Mouse (Mus musculus): ENCODE measurements around the gene Gm36210. TPM values are rescaled to one million over a fixed set of nuclear protein-coding genes. Genes with fewer than 3 reads are reported as not detected.

The Gm36210 gene
- not detected in 2 replicates for polyA plus RNA-seq (2012; ENCODE audit: insufficient read depth, insufficient read length, missing spikeins)

- no peak within 1 kb of the TSS for H3K27ac ChIP-seq (replicated peaks; ENCODE audit: low read depth, low read length)
- H3K4me1 ChIP-seq (ENCODE audit: control insufficient read depth, insufficient read depth, insufficient read length, low read length), result no peaks in the 10 kb centered on the region
- H3K4me3 ChIP-seq (ENCODE audit: insufficient read depth, low read depth, low read length), result no peak within 1 kb of the TSS
Observed at GRCm38 (mm10) chr7:4906466-4906950, at the start of gene Gm36210. TSS of gene Gm36210 (minus strand) at chr7:4906516.

- Histone ChIP-seq H3K27ac (replicated peaks; ENCODE audit: low read depth, low read length) (no peak overlapping the region), H3K4me3 (ENCODE audit: insufficient read depth, low read depth, low read length) (no peak overlapping the region), H3K4me1 (ENCODE audit: control insufficient read depth, insufficient read depth, insufficient read length, low read length) (peaks cover 3% of the 10 kb centered on the region; the same call in 1 of the 2 replicates)
Observed at GRCm38 (mm10) chr7:4953815-4954445, 47.6 kb upstream of the Gm36210 start.

- H3K4me1 ChIP-seq (ENCODE audit: control insufficient read depth, insufficient read depth, insufficient read length, low read length), result peaks cover 3% of the 10 kb centered on the region; the same call in 1 of the 2 replicates
- no peak overlapping the region for H3K27ac ChIP-seq (replicated peaks; ENCODE audit: low read depth, low read length)
- no peak overlapping the region for H3K4me3 ChIP-seq (ENCODE audit: insufficient read depth, low read depth, low read length)
Observed at GRCm38 (mm10) chr7:4950561-4951342, 44.4 kb upstream of the Gm36210 start.

GRCm38 (mm10) chr7:4948386-4948785 is 42.1 kb upstream of the Gm36210 start:
- H3K4me3 ChIP-seq (ENCODE audit: insufficient read depth, low read depth, low read length), result no peak overlapping the region
- peaks cover 3% of the 10 kb centered on the region; the same call in 1 of the 2 replicates for H3K4me1 ChIP-seq (ENCODE audit: control insufficient read depth, insufficient read depth, insufficient read length, low read length)
- no peak overlapping the region for H3K27ac ChIP-seq (replicated peaks; ENCODE audit: low read depth, low read length)

GRCm38 (mm10) chr7:4947855-4948254 is 41.5 kb upstream of the Gm36210 start:
- peaks cover 3% of the 10 kb centered on the region; the same call in 1 of the 2 replicates for H3K4me1 ChIP-seq (ENCODE audit: control insufficient read depth, insufficient read depth, insufficient read length, low read length)
- H3K27ac ChIP-seq (replicated peaks; ENCODE audit: low read depth, low read length), result no peak overlapping the region
- H3K4me3 ChIP-seq (ENCODE audit: insufficient read depth, low read depth, low read length), result no peak overlapping the region

- H3K27ac ChIP-seq (replicated peaks; ENCODE audit: low read depth, low read length), result peak overlapping the region; percentile 55
- H3K4me1 ChIP-seq (ENCODE audit: control insufficient read depth, insufficient read depth, insufficient read length, low read length), result no peaks in the 10 kb centered on the region
- H3K4me3 ChIP-seq (ENCODE audit: insufficient read depth, low read depth, low read length), result peak overlapping the region; percentile 56
Observed at GRCm38 (mm10) chr7:4943223-4943815, 37.0 kb upstream of the Gm36210 start.

GRCm38 (mm10) chr7:4942673-4943072 is 36.4 kb upstream of the Gm36210 start:
- H3K4me3 ChIP-seq (ENCODE audit: insufficient read depth, low read depth, low read length), result no peak overlapping the region
- H3K27ac ChIP-seq (replicated peaks; ENCODE audit: low read depth, low read length), result no peak overlapping the region
- H3K4me1 ChIP-seq (ENCODE audit: control insufficient read depth, insufficient read depth, insufficient read length, low read length), result no peaks in the 10 kb centered on the region

GRCm38 (mm10) chr7:4940068-4940479 is 33.8 kb upstream of the Gm36210 start:
- H3K4me3 ChIP-seq (ENCODE audit: insufficient read depth, low read depth, low read length), result no peak overlapping the region
- H3K27ac ChIP-seq (replicated peaks; ENCODE audit: low read depth, low read length), result no peak overlapping the region
- H3K4me1 ChIP-seq (ENCODE audit: control insufficient read depth, insufficient read depth, insufficient read length, low read length), result no peaks in the 10 kb centered on the region

- no peak overlapping the region for H3K27ac ChIP-seq (replicated peaks; ENCODE audit: low read depth, low read length)
- no peak overlapping the region for H3K4me3 ChIP-seq (ENCODE audit: insufficient read depth, low read depth, low read length)
- no peaks in the 10 kb centered on the region for H3K4me1 ChIP-seq (ENCODE audit: control insufficient read depth, insufficient read depth, insufficient read length, low read length)
Observed at GRCm38 (mm10) chr7:4938456-4938855, 32.1 kb upstream of the Gm36210 start.

GRCm38 (mm10) chr7:4937392-4937791 is 31.1 kb upstream of the Gm36210 start:
- no peaks in the 10 kb centered on the region for H3K4me1 ChIP-seq (ENCODE audit: control insufficient read depth, insufficient read depth, insufficient read length, low read length)
- H3K4me3 ChIP-seq (ENCODE audit: insufficient read depth, low read depth, low read length), result no peak overlapping the region
- no peak overlapping the region for H3K27ac ChIP-seq (replicated peaks; ENCODE audit: low read depth, low read length)

- Histone ChIP-seq H3K4me3 (ENCODE audit: insufficient read depth, low read depth, low read length) (no peak overlapping the region), H3K4me1 (ENCODE audit: control insufficient read depth, insufficient read depth, insufficient read length, low read length) (no peaks in the 10 kb centered on the region)
Observed at GRCm38 (mm10) chr7:4936832-4937231, 30.5 kb upstream of the Gm36210 start.

GRCm38 (mm10) chr7:4934160-4934914 is 28.0 kb upstream of the Gm36210 start:
- Histone ChIP-seq H3K4me1 (ENCODE audit: control insufficient read depth, insufficient read depth, insufficient read length, low read length) (no peaks in the 10 kb centered on the region), H3K27ac (replicated peaks; ENCODE audit: low read depth, low read length) (no peak overlapping the region), H3K4me3 (ENCODE audit: insufficient read depth, low read depth, low read length) (no peak overlapping the region)

More at GRCm38 (mm10) chr7:4936832-4937231, 30.5 kb upstream of the Gm36210 start:
- H3K27ac ChIP-seq (replicated peaks; ENCODE audit: low read depth, low read length), result no peak overlapping the region

GRCm38 (mm10) chr7:4933103-4933502 is 26.8 kb upstream of the Gm36210 start:
- no peaks in the 10 kb centered on the region for H3K4me1 ChIP-seq (ENCODE audit: control insufficient read depth, insufficient read depth, insufficient read length, low read length)
- no peak overlapping the region for H3K27ac ChIP-seq (replicated peaks; ENCODE audit: low read depth, low read length)
- no peak overlapping the region for H3K4me3 ChIP-seq (ENCODE audit: insufficient read depth, low read depth, low read length)

- Histone ChIP-seq H3K4me1 (ENCODE audit: control insufficient read depth, insufficient read depth, insufficient read length, low read length) (peaks cover 12% of the 10 kb centered on the region), H3K27ac (replicated peaks; ENCODE audit: low read depth, low read length) (no peak overlapping the region), H3K4me3 (ENCODE audit: insufficient read depth, low read depth, low read length) (0 out of 2 replicates have a peak overlapping the region, but pooled peaks have one; percentile 32)
Observed at GRCm38 (mm10) chr7:4928323-4928722, 22.0 kb upstream of the Gm36210 start.
